Mouse (Mus musculus) midbrain, embryonic 13.5 days (tissue): ENCODE results near the gene Rad18. TPM values are rescaled to one million over a fixed set of nuclear protein-coding genes. Genes with fewer than 3 reads are reported as not detected.

ENCODE experiments used
- ATAC-seq: fragments of 200-750 bp; cut with Nextera tagmentation; 2 replicates; pipeline ENCODE4 v1.8.0; 2017; ENCODE audit warnings: mild to moderate bottlenecking, moderate TSS enrichment, moderate library complexity
- H3K27ac ChIP-seq: fragments of 300-500 bp; sonication (generic); 2 replicates; pipeline ENCODE4 v1.5.1; 2015; ENCODE audit warnings: inconsistent platforms, mild to moderate bottlenecking, moderate library complexity
- H3K27me3 ChIP-seq: fragments of 300-500 bp; sonication (generic); 2 replicates; pipeline ENCODE4 v1.6.1; 2015; ENCODE audit warnings: mild to moderate bottlenecking, inconsistent platforms
- H3K36me3 ChIP-seq: fragments of 300-500 bp; sonication (generic); 2 replicates; pipeline ENCODE4 v1.6.1; 2015; ENCODE audit warnings: mild to moderate bottlenecking, inconsistent platforms
- H3K4me1 ChIP-seq: fragments of 300-500 bp; sonication (generic); replicated peaks from 2 replicates; pipeline ENCODE4 v1.6.1; 2015; ENCODE audit warnings: inconsistent platforms
- H3K4me2 ChIP-seq: fragments of 300-500 bp; sonication (generic); replicated peaks from 2 replicates; pipeline ENCODE4 v1.6.1; 2015; ENCODE audit warnings: moderate library complexity, mild to moderate bottlenecking, inconsistent platforms
- H3K4me3 ChIP-seq: fragments of 300-500 bp; sonication (generic); replicated peaks from 2 replicates; pipeline ENCODE4 v1.5.1; 2015; ENCODE audit warnings: mild to moderate bottlenecking, inconsistent platforms
- H3K9ac ChIP-seq: fragments of 300-500 bp; sonication (generic); replicated peaks from 2 replicates; pipeline ENCODE4 v1.6.1; 2015; ENCODE audit warnings: mild to moderate bottlenecking, inconsistent platforms
- H3K9me3 ChIP-seq: fragments of 300-500 bp; sonication (generic); 2 replicates; pipeline ENCODE4 v1.6.1; 2016; ENCODE audit warnings: mild to moderate bottlenecking, inconsistent platforms
- WGBS: fragments of 180-500 bp; shearing (Covaris S2); methylation state at CpG from one replicate; pipeline ENCODE4 v1.1.7; 2015; 5-methylcytosine and 5-hydroxymethylcytosine counted together
- polyA plus RNA-seq: library from polyadenylated mRNA; unstranded; fragments of >200 nt; fragmentation: Nextera tagmentation; extraction: Ambion mirVana; gene quantifications from 2 replicates; pipeline ENCODE4 v1.2.1, GENCODE M21; 2015

Gene Rad18
- polyA plus RNA-seq, 1 experiment from 2014 or later = 18.6 TPM

DNA sequence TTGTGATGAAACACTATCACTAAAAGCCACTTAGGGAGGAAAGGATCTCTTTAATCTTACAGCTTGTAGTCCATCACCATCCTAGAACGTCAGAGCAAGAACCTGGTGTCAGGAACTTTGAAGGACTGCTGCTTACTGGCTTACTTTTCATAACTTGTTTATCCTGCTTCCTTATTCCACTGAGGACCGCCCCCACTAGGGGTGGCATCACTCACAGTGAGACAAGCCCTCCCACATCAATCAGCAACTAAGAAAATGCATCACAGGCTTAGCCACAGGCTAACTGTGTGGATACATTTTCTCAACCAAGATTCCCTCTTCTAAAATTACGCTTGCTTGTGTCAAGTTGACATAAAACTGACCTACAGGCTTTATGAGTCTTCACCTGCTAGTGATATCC lies 121.9 kb downstream of the Rad18 start:
- no peaks in the 10 kb centered on the region for H3K27me3 ChIP-seq
- no peak overlapping the region for H3K27ac ChIP-seq
- WGBS = 85% methylated on average over 3 of the region's 3 CpGs
- no peaks in the 10 kb centered on the region for H3K9me3 ChIP-seq
- no peak overlapping the region for H3K9ac ChIP-seq
- H3K4me1 ChIP-seq = no peaks in the 10 kb centered on the region
- no peaks in the 10 kb centered on the region for H3K36me3 ChIP-seq
- H3K4me3 ChIP-seq = no peak overlapping the region
- ATAC-seq = no peak
- H3K4me2 ChIP-seq = no peak overlapping the region

- no peaks in the 10 kb centered on the region for H3K4me1 ChIP-seq
- no peak overlapping the region for H3K9ac ChIP-seq
- 38% methylated on average over 1 of the region's 1 CpGs for WGBS
- no peaks in the 10 kb centered on the region for H3K36me3 ChIP-seq
- H3K27me3 ChIP-seq = no peaks in the 10 kb centered on the region
- no peak overlapping the region for H3K4me3 ChIP-seq
- no peak overlapping the region for H3K27ac ChIP-seq
- H3K9me3 ChIP-seq = no peaks in the 10 kb centered on the region
- no peak for ATAC-seq
- no peak overlapping the region for H3K4me2 ChIP-seq
Observed at GRCm38 (mm10) chr6:112570413-112570812, 126.1 kb downstream of the Rad18 start.

Other genes starting within 250 kb of the Rad18 start
- gene Cav3, start 237.2 kb downstream of the Rad18 start, polyA plus RNA-seq = not detected in 2 replicates
- gene Oxtr, start 206.7 kb downstream of the Rad18 start, polyA plus RNA-seq = 0.26 and 0.34 TPM in 2 replicates